Mouse (Mus musculus) limb, embryonic 11.5 days (tissue): ENCODE measurements around the gene Rps6kb2. TPM values are rescaled to one million over a fixed set of nuclear protein-coding genes. Genes with fewer than 3 reads are reported as not detected.
"Not testable (repeated sequence)": the region's sequence is repeated elsewhere in the genome, so short reads cannot be mapped to it uniquely, and the experiment has no call there.

ENCODE experiments used
- ATAC-seq: fragments of 200-750 bp; cut with Nextera tagmentation; 2 replicates; pipeline ENCODE4 v1.8.0; 2017; ENCODE audit warnings: low read depth; ENCODE audit not compliant: insufficient number of reproducible peaks, low FRiP score, low TSS enrichment
- DNase-seq: peaks from one replicate; pipeline ENCODE4 v3.0.0-alpha.2; 2015; ENCODE audit warnings: low spot score
- H3K27ac ChIP-seq: fragments of 300-500 bp; sonication (generic); replicated peaks from 2 replicates; pipeline ENCODE4 v1.5.1; 2014; ENCODE audit warnings: low read depth, mild to moderate bottlenecking, low read length
- H3K27me3 ChIP-seq: fragments of 300-500 bp; sonication (generic); 2 replicates; pipeline ENCODE4 v1.6.1; 2014; ENCODE audit warnings: mild to moderate bottlenecking, low read length, mixed read lengths; ENCODE audit not compliant: control insufficient read depth, insufficient read depth
- H3K36me3 ChIP-seq: fragments of 300-500 bp; sonication (generic); 2 replicates; pipeline ENCODE4 v1.6.1; 2014; ENCODE audit warnings: mild to moderate bottlenecking, low read length, moderate library complexity, mixed read lengths; ENCODE audit not compliant: control insufficient read depth, insufficient read depth
- H3K4me1 ChIP-seq: fragments of 300-500 bp; sonication (generic); 2 replicates; pipeline ENCODE4 v1.6.1; 2014; ENCODE audit warnings: low read length, mixed read lengths; ENCODE audit not compliant: control insufficient read depth, insufficient read depth
- H3K4me2 ChIP-seq: fragments of 300-500 bp; sonication (generic); 2 replicates; pipeline ENCODE4 v1.6.1; 2014; ENCODE audit warnings: low read depth, mild to moderate bottlenecking, moderate library complexity; ENCODE audit not compliant: severe bottlenecking
- H3K4me3 ChIP-seq: fragments of 300-500 bp; sonication (generic); 2 replicates; pipeline ENCODE4 v1.5.1; 2014; ENCODE audit warnings: low read depth, low read length
- H3K9ac ChIP-seq: fragments of 300-500 bp; sonication (generic); 2 replicates; pipeline ENCODE4 v1.6.1; 2014; ENCODE audit warnings: mild to moderate bottlenecking, low read length
- H3K9me3 ChIP-seq: fragments of 300-500 bp; sonication (generic); 2 replicates; pipeline ENCODE4 v1.6.1; 2016; ENCODE audit warnings: low read length; ENCODE audit not compliant: control insufficient read depth
- WGBS: fragments of 180-500 bp; shearing (Covaris S2); extraction: QIAGEN DNeasy Blood & Tissue Kit; methylation state at CpG from one replicate; pipeline ENCODE4 v1.1.7; 2014; 5-methylcytosine and 5-hydroxymethylcytosine counted together
- polyA plus RNA-seq: library from polyadenylated mRNA; unstranded; fragments of >200 nt; fragmentation: Nextera tagmentation; extraction: Ambion mirVana; gene quantifications from 2 replicates; pipeline ENCODE4 v1.2.1, GENCODE M21; 2014

Rps6kb2 gene
- polyA plus RNA-seq, 1 experiment from 2014 or later = 44.7 TPM

DNA sequence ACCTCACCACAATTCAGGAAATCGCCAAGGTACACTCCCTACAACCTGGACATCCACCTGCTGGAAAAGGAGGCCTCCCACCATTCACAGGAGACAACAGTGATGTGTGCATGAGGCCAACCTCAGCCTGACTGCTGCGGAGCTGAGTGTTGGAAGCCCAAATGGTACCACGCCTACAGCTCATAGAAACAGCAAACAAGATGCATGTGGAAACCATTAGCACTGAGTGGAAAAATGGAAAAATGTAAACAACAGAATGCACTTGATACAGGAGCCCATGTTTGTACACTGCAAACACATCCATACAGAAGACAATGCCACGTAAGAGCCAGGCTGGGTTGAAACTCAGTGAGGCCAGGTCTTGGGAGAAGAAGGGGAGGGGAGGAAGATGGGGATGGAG is 38.7 kb downstream of the Rps6kb2 start:
- Histone ChIP-seq H3K4me3 (no peak overlapping the region), H3K27ac (no peak overlapping the region), H3K4me2 (no peak overlapping the region), H3K4me1 (peaks cover 15% of the 10 kb centered on the region), H3K27me3 (no peaks in the 10 kb centered on the region), H3K36me3 (peaks cover 5% of the 10 kb centered on the region; the same call in 1 of the 2 replicates), H3K9me3 (no peaks in the 10 kb centered on the region), H3K9ac (0 out of 2 replicates have a peak overlapping the region, but pooled peaks have one; percentile 34)
- DNase-seq (no peak), ATAC-seq (no peak)
- 79% methylated on average over 4 of the region's 4 CpGs for WGBS

DNA sequence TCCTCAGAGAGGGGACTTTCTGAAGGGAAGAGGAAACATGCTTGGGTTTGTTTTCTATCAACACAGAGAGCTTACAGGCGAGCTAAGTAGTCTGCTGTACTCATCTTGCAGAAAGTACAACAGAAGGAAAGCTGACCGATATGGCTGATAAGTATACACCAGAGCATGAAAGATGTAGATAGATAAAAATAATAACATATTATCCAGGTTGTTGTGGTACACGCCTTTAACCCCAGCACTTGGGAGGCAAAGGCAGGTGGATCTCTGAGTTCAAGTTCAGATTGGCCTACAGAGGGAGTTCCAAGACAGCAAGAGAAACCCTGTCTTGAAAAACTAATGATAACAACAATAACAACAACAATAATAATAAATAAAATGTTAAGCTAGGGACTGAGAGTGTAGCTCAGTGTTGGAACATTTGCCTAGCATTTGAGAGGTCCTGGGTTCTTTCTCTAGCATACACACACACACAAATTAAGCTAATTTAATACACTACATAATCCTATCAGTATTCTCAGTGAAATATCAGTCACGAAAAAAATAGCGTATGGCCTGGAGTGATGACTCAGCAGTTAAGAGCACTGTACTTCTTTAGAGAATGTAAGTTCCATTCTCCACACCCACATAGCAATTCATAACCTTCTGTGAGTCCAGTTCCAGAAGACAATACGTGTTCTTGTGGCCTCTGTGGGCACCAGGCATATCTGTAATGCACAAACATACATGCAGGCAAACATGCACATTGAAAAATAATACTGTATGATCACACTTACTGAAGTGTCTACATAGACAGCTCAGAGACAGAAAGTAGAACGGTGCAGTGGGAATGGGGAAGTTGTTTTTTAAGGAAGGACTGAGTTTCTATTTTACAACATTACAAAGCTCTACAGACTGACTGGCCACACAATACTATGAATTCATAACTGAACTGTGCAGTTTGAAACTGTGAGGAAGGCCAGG is 40.5 kb downstream of the Rps6kb2 start:
- no peak overlapping the region for H3K4me3 ChIP-seq
- H3K9me3 ChIP-seq = no peaks in the 10 kb centered on the region
- no peak overlapping the region for H3K9ac ChIP-seq
- H3K4me1 ChIP-seq = peaks cover 15% of the 10 kb centered on the region
- H3K27me3 ChIP-seq = no peaks in the 10 kb centered on the region
- H3K36me3 ChIP-seq = peaks cover 4% of the 10 kb centered on the region; the same call in 1 of the 2 replicates
- H3K4me2 ChIP-seq = no peak overlapping the region
- DNase-seq (no peak), ATAC-seq (no peak)
- no peak overlapping the region for H3K27ac ChIP-seq
- WGBS = 88% methylated on average over 7 of the region's 7 CpGs

DNA sequence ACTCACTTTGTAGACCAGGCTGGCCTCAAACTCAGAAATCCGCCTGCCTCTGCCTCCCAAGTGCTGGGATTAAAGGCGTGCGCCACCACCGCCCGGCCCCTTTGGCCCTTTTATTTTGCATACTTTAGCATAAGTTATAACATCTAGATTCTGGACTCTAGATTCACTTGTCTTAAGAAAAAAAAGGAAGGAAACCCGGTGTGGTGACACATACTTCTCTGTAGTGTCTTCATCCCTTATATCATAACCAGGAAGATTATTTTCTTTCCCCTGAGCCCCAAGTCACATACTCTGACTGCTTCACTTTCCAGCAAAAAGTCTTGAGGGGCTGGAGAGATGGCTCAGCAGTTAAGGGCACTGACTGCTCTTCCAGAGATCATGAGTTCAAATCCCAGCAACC is 41.3 kb downstream of the Rps6kb2 start:
- not testable (repeated sequence) for H3K4me3 ChIP-seq, DNase-seq, H3K4me2 ChIP-seq, H3K9me3 ChIP-seq, H3K9ac ChIP-seq, H3K27ac ChIP-seq, H3K36me3 ChIP-seq, H3K27me3 ChIP-seq, ATAC-seq
- H3K4me1 ChIP-seq = peaks cover 14% of the 10 kb centered on the region
- WGBS = 67% methylated on average over 6 of the region's 6 CpGs

DNA sequence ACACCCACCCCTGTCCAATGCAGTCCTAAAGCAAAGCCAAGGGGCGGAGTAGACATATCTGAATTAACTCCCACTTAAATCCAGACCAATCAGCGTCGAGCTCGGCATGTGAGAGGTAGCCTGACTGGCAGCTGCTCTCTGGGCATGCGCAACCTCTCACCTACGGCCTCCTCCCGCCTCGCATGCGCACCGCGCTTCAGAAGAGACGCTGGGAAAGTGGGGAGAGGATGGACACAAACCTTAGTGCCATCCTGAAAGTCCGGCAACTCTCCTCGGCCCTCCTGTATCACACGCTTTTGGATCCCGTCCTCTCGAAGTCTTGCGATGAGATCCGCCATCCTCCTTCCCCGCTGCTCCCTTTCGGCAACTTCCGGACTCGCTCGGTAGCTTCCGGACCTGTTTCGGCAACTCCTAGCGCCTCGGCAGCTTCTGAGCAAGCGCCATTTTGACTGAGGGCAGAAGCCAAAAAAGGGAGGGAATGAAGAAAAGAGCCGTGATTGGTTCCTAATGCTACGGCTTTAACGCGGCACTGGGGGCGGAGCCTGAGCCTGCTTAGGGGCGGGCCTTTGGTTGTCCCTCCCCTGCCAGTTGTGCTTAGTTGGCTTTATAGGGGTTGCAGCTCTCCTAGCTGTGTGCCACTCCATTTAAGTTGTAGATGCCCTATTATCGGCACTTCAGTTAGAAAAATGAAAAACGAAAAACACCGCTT is 41.9 kb downstream of the Rps6kb2 start:
- no peaks in the 10 kb centered on the region for H3K27me3 ChIP-seq
- H3K4me2 ChIP-seq = peak overlapping the region; percentile 43
- H3K36me3 ChIP-seq = 0 out of 2 replicates have a peak, but pooled peaks cover 2% of the 10 kb centered on the region
- H3K9ac ChIP-seq = peak overlapping the region; percentile 69
- H3K4me1 ChIP-seq = 0 out of 2 replicates have a peak, but pooled peaks cover 8% of the 10 kb centered on the region
- peak overlapping the region; percentile 49 for H3K27ac ChIP-seq
- 3% methylated on average over 38 of the region's 38 CpGs for WGBS
- DNase-seq (peak; percentile 98), ATAC-seq (peak; percentile 81)
- H3K4me3 ChIP-seq = peak overlapping the region; percentile 36
- no peaks in the 10 kb centered on the region for H3K9me3 ChIP-seq

DNA sequence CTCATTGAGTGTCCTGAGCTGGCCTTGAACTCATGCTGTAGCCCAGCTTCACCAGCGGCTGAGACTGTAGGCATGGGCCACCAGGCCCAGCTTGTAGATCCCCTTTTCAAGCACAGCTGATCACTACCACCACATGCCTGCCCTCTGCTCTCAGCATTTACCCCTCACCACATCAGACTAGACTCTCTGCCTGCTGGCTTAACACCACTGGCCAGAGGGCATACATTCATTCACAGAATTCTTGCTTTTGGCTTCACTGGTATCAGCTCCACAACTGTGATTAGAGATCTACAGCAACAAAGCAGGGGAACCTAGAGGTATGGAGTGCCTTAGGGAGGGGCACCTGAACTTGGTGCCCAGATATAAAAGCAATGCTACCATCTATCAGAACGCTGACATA is 42.7 kb downstream of the Rps6kb2 start:
- Histone ChIP-seq H3K27ac (no peak overlapping the region), H3K36me3 (0 out of 2 replicates have a peak, but pooled peaks cover 2% of the 10 kb centered on the region), H3K4me2 (peak overlapping the region; percentile 43), H3K27me3 (no peaks in the 10 kb centered on the region), H3K9me3 (no peaks in the 10 kb centered on the region), H3K4me1 (0 out of 2 replicates have a peak, but pooled peaks cover 8% of the 10 kb centered on the region), H3K4me3 (no peak overlapping the region), H3K9ac (no peak overlapping the region)
- DNase-seq (no peak), ATAC-seq (no peak)
- WGBS = 96% methylated on average over 2 of the region's 2 CpGs

DNA sequence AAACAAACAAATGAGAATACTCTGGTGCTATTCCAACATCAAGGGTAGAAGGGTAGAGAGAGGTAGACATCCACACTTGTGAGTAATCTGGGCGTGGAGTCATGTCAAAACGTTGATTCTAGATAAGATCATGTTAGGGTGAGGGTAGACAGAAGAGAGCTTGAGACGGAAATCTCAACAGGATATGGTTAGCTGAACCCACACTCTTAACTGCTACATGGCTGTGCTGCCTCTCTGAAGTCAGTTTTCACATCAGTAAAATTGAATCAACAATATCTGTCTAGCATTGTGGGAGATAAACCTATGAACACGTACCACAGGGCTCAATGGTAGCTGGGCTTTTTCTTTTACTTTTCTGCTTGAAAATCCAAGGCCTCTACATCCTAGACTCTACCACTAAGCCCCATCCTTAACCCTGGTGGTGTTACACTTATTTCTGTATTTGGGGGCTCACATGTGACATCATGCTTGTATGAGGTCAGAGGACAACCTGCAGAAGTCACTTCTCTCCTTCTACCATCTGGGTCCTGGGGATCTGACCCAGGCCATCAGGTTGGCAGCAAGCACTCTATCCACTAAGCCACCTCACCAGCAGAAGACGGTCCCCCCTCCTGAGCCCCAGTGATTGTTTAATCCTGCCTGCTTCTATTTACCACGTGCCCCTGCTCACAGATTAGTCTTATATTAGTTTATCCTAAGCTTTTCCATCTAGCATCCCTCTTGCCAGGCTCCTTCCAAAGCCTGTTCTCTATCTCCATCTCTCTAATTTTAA is 43.3 kb downstream of the Rps6kb2 start:
- H3K9me3 ChIP-seq = no peaks in the 10 kb centered on the region
- 94% methylated on average over 6 of the region's 6 CpGs for WGBS
- ATAC-seq (no peak), DNase-seq (no peak)
- H3K4me1 ChIP-seq = 0 out of 2 replicates have a peak, but pooled peaks cover 8% of the 10 kb centered on the region
- H3K4me2 ChIP-seq = no peak overlapping the region
- H3K4me3 ChIP-seq = no peak overlapping the region
- H3K36me3 ChIP-seq = peaks cover 5% of the 10 kb centered on the region; the same call in 1 of the 2 replicates
- no peak overlapping the region for H3K9ac ChIP-seq
- H3K27me3 ChIP-seq = no peaks in the 10 kb centered on the region
- H3K27ac ChIP-seq = no peak overlapping the region

DNA sequence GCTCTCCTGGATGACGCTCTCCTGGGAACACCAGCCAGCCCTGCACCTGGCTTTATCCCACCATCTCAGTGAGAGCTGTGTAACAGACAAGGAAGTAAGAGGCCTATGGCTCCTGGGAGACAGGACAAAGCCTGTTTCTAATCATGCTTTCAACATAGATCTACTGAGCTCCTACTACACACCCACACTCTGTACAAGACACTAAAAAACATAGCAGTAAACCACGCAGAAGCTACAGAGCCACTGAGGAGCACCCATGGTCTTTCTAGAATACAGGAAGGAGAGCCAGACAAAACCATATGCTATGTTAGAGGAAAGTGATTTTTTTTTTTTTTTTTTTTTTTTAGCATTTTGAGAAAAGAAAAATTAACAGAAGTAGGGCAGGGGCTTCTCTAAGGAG is 44.8 kb downstream of the Rps6kb2 start:
- DNase-seq = no peak
- H3K27ac ChIP-seq = no peak overlapping the region
- WGBS = 93% methylated on average over 2 of the region's 2 CpGs
- no peak overlapping the region for H3K9ac ChIP-seq
- peaks cover 11% of the 10 kb centered on the region; the same call in 1 of the 2 replicates for H3K36me3 ChIP-seq
- no peaks in the 10 kb centered on the region for H3K27me3 ChIP-seq
- no peak overlapping the region for H3K4me2 ChIP-seq
- H3K9me3 ChIP-seq = no peaks in the 10 kb centered on the region
- H3K4me1 ChIP-seq = peaks cover 15% of the 10 kb centered on the region
- no peak overlapping the region for H3K4me3 ChIP-seq
- ATAC-seq = no peak

DNA sequence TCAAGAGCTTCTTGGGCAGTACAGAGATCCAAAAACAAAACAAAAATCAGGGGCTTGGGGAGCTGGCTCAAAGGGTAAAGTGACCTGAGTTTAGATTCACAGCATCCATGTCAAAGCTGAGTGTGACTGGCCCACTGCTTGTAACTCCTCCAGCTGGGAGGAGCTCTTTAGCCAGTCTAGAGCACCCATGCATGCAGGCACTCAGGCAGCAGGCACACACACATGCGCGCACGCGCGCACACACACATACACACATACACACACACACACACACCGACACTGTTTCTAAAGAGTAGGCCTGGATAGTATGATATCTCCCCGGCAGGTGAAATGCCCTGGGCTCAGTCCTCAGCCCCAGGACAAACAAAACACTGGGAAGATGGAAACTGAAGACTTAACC is 46.1 kb downstream of the Rps6kb2 start:
- no peaks in the 10 kb centered on the region for H3K9me3 ChIP-seq
- no peak overlapping the region for H3K4me3 ChIP-seq
- H3K27ac ChIP-seq = no peak overlapping the region
- H3K27me3 ChIP-seq = no peaks in the 10 kb centered on the region
- H3K4me2 ChIP-seq = no peak overlapping the region
- WGBS = 98% methylated on average over 7 of the region's 7 CpGs
- DNase-seq (no peak), ATAC-seq (no peak)
- peaks cover 17% of the 10 kb centered on the region; the same call in 1 of the 2 replicates for H3K36me3 ChIP-seq
- H3K4me1 ChIP-seq = peaks cover 17% of the 10 kb centered on the region
- H3K9ac ChIP-seq = no peak overlapping the region
